Mouse (Mus musculus): ENCODE data around the gene 2510039O18Rik. TPM values are rescaled to one million over a fixed set of nuclear protein-coding genes. Genes with fewer than 3 reads are reported as not detected.

2510039O18Rik gene
- total RNA-seq, 2 experiments from 2014 or later, result 11.1 to 14.4 TPM

DNA sequence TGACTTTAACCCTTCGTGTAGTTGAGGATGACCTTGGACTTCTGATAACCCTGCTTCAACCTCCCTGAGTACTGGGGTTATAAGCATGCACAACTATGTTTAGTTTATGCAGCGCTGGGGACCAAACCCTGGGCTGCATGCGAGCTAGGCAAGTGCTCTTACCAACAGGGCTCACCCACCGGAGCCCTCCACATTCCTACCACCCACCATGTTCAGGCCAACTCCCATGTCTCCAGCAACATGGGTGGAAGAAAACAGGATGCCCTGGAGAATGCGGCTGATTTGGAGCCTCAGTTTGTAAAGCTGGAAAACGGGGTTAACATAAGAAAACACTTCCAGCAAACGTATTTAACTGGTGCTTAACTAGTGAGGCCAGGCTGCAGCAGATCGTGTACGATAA lies 4.8 kb upstream of the 2510039O18Rik start:
- ATAC-seq (replicated peaks; ENCODE audit: low FRiP score, poor library complexity, severe bottlenecking), result no peak

DNA sequence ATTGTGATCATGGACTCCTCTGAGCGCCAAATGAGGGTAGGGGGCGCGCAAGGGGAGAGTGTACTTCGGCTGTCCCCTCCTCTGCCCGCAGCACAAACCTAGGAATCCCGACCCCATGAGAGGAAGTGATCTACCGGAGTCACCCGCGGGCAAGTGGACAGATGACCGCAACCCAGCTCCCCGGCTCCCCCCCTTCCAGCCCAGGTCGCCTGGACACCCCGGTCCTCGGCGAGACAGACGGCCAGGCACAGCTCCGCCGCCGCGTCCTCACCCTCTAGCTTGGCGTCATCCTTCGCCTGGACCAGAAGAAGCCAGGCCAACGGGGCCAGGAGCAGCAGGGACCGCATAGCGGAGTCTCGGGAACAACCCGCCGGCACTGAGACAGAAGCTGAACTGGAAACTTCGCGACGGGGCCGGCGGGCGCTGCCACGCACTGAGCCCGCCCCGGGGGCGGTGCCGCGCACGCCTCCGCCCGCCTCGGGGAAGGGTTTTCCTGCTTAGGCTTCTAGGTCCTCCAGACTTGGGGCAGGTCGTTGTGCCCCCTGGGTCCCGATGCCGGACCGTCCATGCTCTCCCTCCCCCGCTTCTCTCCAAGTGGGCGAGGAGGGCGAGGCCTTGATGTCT lies 4.3 kb upstream of the 2510039O18Rik start, which contains the start of gene Plod1:
Gene Plod1, minus strand, starts transcription at position 437 of the 624 bp plus-strand sequence.
- ATAC-seq (replicated peaks; ENCODE audit: low FRiP score, poor library complexity, severe bottlenecking), result peak; percentile 48; the same call in 1 of the 2 replicates

DNA sequence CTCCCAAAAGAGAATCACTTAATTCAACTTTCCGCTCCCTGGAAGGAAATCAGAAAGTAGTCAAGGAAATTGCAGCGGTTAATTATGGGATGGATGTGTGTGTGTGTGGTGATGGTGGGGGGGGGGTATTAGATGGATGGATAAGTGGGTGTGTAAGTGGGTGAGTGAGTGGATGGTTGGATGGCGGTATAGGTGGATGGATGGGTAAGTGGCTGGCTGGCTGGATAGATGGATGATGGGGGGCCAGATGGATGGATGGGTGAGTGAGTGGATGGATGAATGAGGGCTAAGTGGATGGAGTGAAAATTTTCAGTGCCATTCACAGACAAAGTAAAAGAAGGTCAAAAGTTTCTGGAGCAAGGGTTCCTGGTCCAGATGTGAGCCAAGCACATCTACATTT lies 3.7 kb upstream of the 2510039O18Rik start:
- ATAC-seq (replicated peaks; ENCODE audit: low FRiP score, poor library complexity, severe bottlenecking), result no peak

DNA sequence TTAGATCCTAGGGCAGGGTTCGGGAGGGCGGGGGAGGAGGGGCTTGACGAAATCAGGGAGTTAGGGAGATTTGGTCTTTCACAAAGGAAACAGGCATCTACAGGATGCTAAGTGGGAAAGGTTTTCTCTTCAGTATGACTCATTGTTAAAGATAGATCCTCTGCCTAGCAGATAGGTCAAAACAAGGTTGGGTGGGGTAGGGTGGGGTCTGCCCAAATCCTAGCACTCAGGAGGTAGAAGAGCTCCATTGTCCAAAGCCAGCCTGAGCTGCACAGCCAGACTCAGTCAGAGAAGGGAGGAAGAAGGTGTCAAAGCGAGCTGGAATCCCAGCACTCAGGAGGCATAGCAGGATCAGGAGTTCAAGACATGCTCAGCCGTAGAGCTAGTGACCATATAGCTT lies 3.2 kb upstream of the 2510039O18Rik start:
- no peak for ATAC-seq (replicated peaks; ENCODE audit: low FRiP score, poor library complexity, severe bottlenecking)

DNA sequence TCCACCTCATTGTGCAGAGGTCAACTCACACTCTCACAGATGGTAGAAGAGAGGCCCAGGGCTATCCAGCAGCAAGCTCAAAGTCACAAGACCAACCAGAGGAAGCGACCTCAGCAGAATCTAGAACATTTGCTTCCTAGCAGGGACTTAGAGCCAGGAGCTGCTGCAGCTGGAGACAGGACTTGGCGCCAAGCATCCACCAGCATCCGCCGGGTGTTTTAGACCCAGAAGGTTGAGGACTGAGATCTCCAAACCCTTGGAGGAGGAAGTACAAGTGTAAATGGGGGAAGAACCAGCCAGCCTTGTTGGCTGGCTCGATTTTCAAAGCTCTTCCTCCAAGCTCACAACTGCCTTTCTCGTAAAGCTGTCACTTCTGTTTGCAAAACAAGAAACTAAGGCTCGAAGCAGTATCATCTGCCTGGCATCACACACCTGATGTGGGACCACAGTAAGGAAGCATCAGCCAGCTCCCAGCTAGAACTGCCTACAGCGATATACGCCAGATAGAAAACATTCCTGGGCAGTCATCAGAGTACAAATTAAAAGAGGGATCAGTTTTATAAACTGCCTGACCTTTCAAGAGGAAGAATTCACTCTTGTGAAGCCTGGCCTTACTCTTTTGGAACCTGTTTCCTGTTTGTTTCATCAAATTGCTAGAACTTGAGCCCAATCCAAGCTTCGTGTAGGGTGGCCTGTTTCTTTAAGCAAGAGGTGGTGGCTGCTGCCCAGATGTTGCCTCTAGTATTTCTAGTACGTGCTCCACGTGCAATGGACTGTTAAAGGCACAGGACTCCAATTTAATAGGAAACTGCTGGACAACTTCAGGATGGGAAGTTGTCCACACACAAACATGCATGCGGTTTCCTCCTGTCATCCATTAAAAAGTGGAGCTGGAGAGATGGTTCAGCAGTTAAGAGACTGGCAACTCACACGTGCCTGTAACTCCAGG lies 2.3 kb upstream of the 2510039O18Rik start:
- no peak for ATAC-seq (replicated peaks; ENCODE audit: low FRiP score, poor library complexity, severe bottlenecking)

DNA sequence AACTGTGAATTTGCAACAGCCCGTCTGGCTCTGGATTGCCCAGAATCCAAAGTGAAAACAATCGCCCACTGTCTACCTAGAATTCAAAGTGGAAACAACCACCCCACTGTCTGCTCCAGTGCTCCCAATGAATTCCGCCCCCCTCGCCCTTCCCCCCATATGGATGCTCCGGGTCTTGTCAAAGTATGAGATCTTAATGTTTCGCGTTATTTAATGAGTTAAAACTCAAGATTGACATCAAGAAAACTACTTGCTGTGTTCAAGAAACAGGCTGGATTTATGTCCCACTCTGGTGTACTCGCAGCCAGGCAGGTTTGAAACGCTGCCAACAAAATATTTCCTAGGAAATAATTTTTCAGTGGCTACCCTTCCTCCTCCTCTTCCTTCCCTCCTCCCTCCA lies 584 bp upstream of the 2510039O18Rik start:
- no peak for ATAC-seq (replicated peaks; ENCODE audit: low FRiP score, poor library complexity, severe bottlenecking)

DNA sequence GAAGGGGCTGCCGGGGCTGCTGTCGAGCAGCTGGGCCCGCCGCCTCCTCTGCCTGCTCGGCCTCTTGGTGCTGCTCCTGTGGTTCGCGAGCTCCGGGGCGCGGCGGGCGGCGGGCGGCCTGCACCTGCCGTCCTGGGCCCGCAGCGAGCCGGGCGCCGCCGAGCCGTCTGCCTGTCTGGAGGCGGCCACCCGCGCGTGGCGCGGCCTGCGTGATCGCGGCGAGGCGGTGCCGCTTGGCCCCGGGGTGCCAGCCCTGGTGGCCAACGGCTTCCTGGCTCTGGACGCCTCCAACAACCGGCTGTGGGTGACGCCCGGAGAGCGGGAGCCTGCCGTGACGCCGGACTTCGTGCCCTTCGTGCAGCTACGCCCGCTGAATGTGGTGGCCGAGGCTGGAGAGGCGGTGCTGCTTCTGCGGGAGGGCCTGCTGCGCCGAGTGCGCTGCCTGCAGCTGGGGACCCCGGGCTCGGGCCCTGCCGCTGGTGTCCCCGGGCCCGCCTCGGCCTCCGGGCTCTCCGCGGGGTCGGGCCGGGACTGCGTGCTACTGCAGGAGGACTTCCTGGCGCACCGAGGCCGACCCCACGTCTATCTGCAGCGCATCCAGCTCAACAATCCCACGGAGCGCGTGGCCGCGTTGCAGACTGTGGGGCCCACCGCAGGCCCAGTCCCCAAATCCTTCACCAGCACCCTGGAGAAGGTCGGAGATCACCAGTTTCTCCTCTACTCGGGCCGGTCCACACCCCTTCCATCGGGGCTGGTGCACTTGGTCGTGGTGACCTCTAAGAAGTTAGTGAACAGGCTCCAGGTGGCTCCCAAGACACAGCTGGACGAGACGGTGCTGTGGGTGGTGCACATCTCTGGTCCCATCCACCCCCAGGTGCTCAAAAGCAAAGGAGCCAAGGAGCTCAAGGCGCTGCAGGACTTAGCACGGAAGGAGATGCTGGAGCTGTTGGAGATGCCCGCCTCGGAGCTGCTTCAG lies 638 bp downstream of the 2510039O18Rik start:
- ATAC-seq (replicated peaks; ENCODE audit: low FRiP score, poor library complexity, severe bottlenecking), result peak; percentile 58

DNA sequence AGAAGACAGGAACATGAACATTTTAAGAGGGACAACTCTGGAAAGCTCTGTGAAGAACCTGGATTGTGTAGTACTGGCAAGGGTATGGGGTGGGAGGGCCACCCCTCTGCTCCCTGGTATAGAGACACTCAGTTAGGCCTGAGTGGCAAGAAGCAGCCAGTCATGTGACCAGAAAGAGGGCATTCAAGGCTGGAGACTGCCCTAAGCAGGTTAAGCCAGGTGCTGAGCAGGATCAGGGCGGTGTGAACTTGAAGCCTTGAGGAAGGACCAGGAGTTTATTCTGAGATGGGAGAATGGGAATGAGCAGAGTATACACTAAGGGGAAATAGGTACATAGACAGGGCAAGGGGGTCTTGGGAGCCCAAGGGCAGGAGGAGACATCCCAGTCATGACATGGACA lies 2.3 kb downstream of the 2510039O18Rik start:
- no peak for ATAC-seq (replicated peaks; ENCODE audit: low FRiP score, poor library complexity, severe bottlenecking)

DNA sequence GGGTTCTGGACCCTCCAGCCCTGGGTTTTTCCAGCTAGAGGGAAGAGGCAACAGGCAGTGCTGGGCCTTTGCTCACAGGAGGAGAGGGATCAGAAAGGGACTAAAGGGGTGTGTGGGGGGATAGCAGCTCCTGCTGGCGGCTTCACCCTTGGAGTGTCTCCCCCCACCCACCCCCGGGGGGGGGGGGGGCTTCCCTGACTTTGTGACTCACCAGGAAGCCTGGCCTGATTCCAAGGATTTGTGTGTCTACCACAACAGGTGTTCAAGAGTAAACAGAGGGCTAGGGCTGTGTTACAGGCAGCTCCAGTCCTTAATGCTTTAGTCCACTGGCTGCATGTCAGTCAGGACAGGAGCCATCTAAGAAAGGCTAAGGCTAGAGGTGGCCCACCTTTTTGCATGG lies 6.8 kb downstream of the 2510039O18Rik start:
- ATAC-seq (replicated peaks; ENCODE audit: low FRiP score, poor library complexity, severe bottlenecking), result no peak

DNA sequence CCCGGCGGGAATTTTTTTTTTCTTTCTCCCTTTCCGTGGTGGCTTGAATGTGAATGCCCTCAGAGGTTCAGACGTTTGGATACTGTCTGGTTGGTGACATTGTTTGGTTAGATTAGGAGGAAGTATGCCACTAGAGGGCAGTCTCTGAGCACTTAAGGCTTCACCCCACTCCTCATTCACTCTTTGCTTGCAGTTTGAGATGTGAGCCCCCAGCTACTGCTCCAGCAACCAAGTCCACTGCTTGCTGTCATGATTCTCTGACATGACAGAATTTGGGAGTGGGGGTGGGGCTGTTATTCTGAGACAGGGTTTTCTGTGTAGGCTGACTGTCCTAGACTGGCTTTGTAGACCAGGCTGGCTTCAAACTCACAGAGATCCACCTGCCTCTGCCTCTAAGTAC lies 12.9 kb downstream of the 2510039O18Rik start:
- ATAC-seq (replicated peaks; ENCODE audit: low FRiP score, poor library complexity, severe bottlenecking), result no peak

DNA sequence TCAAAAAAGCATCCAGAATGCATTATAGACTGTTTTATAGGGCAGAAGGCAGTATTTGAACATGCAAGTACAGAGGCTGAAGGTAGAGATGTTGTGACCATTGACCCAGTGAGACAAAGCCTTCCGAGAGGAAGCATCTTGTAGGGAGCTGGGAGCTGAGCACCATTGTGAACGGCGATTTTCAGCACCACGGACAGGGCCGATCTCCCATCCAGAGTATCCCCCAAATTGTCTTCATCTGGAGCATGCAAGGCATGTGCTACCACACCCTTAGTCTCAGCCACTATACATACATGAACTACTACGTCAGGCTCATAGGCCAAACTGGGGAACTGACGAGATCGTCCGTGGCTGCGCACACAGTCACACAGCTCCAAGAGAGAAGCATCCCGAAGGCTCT lies 16.4 kb downstream of the 2510039O18Rik start:
- no peak for ATAC-seq (replicated peaks; ENCODE audit: low FRiP score, poor library complexity, severe bottlenecking)

DNA sequence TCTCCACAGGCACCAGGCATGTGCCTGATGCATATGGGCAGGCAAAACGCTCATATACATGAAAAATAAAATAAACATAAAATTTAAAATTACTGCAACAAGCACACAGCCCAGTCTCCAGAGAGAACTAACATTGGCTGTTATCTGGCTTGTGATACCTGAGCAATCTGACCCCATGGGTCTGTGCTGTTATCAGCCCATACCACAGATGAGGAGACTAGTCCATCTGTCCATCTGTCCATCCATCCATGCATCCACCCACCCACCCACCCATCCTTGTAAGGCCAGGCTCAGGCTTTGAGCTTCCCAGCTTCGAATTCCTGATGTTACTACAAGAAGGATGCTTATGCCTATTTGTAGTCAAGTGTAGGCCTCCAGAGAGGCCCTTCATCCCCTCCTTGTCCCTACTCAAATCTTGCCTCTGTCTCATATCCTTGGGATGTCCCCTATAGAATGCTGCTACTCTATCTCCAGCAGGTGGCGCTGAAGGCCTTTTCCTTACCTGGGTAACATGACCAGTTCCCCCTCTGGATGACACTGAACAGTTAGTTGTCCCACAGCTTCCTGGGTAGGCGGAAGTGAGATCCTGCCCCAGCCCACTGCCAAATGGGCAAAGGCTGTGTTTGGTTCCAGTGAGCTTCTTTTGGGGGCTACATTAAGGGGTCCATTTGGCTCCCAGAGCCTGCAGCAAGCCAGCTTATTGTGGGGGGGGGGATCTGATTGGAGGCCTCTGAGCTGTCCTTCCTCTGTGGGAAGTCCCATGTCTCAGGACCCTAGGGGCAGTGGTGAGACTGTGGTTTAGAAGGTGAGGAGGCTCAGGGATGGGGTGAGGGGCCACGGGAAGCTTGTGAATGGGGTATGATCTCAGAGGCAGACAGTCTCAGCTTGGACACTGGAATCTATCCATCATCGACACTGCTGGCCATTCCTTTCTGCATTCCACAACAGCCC lies 19.5 kb downstream of the 2510039O18Rik start:
- peak; percentile 60; the same call in 1 of the 2 replicates for ATAC-seq (replicated peaks; ENCODE audit: low FRiP score, poor library complexity, severe bottlenecking)

DNA sequence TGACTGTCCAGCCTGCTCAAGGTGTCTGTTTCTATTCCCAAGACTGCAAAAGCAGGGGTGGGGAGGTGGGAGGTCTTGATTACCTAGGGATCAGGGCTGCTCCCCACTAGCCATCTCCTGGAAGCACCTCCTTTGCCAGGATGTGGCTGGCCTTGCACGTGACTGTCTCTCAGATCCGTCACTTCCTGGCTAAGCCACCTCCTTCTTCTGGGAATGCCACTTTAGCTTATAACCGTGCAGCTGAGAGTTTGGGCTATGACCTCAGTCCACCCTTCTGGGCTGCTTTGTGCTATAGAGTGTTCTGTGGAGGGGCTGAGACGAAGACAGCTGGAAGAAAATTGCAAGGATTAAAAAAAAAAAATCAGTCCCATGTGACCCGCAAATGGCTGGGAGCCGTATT lies 22.1 kb downstream of the 2510039O18Rik start:
- ATAC-seq (replicated peaks; ENCODE audit: low FRiP score, poor library complexity, severe bottlenecking), result no peak

DNA sequence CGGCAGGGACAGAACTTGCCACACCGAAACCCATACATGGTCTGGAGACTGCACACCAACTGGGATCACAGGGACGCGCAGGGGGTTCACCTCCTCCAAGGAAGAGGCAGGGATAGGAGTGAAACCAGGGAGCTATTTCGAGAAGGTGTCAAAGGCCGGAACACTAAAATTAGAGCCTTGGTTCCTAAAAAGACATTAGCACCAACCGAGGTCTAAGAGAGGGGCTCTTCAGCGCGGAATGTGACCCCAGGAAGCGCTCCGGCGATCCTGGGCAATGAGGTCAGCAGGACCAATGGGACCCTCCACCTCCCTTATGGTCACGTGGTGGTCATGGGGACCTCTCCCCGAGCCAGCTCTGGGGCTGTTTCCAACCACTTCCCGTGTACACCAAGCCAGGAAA lies 22.9 kb downstream of the 2510039O18Rik start:
- no peak for ATAC-seq (replicated peaks; ENCODE audit: low FRiP score, poor library complexity, severe bottlenecking)

DNA sequence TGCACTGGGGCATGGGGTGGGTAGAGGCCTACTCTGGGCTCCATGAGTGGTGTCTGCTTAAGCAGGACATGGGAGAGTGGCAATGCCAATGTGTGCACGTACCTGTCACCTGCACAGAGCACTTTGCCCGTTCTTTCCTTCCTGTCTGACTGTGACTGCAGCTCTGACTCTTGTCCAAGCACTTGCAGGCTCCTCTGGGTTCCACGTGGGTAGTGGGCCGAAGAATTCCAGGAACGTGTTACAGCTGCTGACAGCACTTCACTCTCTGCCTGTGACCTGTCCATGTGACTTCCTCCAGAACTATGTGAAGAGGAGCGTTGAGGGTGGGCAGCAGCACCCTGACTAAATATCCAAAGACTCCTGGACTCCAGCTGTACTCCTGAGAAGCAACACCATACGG lies 25.0 kb downstream of the 2510039O18Rik start:
- no peak for ATAC-seq (replicated peaks; ENCODE audit: low FRiP score, poor library complexity, severe bottlenecking)

DNA sequence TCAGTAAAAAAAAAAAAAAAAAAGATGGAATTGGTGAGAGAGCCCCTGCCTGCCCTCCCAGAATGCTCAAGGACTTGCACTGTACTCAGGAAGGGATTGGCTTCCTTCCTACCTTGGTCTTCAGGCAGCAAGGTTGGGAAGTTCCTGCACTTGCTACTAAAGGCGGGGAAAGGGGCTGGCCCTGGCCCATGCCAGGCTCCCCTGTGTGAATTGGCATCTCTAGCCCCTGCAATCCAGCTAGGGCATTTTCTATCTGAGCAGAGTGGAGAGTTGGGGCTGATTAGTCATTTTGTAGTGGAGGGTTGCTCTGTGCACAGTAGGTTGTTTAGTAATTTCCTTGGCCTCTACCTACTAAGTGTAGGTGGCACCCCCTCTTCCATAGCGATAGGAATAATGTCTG lies 28.1 kb downstream of the 2510039O18Rik start:
- no peak for ATAC-seq (replicated peaks; ENCODE audit: low FRiP score, poor library complexity, severe bottlenecking)

DNA sequence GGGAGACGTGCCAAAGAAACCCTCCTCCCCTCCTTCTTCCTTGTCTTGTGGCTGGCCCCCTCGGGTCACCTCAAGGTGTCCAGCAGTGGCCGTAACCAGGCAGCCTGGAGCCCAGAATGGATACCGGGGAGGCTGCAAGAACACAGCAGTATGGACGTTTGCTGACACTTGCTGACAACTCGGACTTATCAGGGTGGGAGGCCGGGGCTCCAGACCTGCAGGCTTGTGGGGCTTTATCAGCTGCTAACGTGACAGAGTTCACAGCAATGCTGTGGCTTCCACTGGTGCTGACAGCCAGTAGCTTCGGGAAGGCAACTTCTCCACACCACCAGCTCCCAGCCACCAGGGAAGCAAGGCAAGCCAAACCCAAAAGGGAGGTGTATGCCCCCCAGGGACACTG lies 28.6 kb downstream of the 2510039O18Rik start:
- ATAC-seq (replicated peaks; ENCODE audit: low FRiP score, poor library complexity, severe bottlenecking), result no peak; the same call in 1 of the 2 replicates

DNA sequence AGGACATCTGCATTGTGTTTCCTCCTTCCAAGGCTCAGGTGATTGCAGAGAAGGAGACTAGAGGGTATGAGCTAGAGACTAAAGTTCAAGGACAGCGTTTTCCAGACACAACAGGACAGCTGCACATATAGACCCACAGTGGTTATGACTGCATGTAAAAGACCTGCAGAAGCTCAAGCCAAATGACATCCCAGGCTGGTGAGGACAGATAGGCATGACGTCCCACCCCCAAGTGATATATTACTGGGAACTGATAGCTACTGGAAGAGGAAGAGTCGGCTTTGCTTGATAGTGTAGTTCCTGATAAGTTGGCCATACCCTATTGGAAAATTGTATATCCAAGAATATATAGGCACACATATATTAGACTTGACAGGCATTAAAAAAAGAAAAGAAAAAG lies 35.5 kb downstream of the 2510039O18Rik start:
- ATAC-seq (replicated peaks; ENCODE audit: low FRiP score, poor library complexity, severe bottlenecking), result no peak

DNA sequence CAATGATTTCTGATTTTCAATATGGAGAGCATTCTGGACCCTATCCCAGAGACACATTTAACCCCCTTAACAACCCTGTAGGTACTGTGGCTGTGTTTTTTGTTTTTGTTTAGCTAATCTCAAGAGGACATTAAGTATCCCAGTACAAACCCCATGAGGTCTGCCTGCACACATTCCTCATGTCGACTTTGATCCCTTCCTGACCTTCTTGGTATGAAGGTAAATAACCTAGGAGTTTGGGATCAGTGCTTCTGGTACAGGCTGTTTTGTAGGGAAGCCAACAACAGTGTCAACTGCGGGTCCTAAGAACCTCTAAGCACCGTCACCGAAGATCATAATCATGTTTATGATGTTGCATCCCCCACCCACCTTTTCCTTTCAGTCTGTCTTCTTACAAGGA lies 37.0 kb downstream of the 2510039O18Rik start:
- ATAC-seq (replicated peaks; ENCODE audit: low FRiP score, poor library complexity, severe bottlenecking), result no peak

Measured in erythroblast, adult 5-6 weeks (primary cell).